Mouse (Mus musculus): ENCODE data around the gene Med26. TPM values are rescaled to one million over a fixed set of nuclear protein-coding genes. Genes with fewer than 3 reads are reported as not detected.

Gene Med26
- total RNA-seq, 2 experiments from 2014 or later, result 11.1 to 11.3 TPM

- H3K27ac ChIP-seq, result peak overlapping the region; percentile 96
- no peak for DNase-seq (ENCODE audit: extremely low spot score in 1 of 2, low spot score in 2 of 2)
- peak overlapping the region; percentile 59 for H3K4me3 ChIP-seq
- TF ChIP-seq CTCF (IDR thresholded peaks at IDR 0.05), result no peak
- intact Hi-C loops (cut with DNase I), result no loop called here
Measured at GRCm38 (mm10) chr8:72572507-72572906, 24.4 kb upstream of the Med26 start.

- peak within 1 kb of the TSS; percentile 96 for H3K27ac ChIP-seq
- peak within 1 kb of the TSS; percentile 59 for H3K4me3 ChIP-seq
- intact Hi-C loops (cut with DNase I), result loop anchor here (1.0 to 2.0 kb wide), 2 partner anchors 24 to 79 kb away; partner anchors contain the start of genes Med26 and Slc35e1
- peak; percentile 81 to 85 for DNase-seq (ENCODE audit: extremely low spot score in 1 of 2, low spot score in 2 of 2)
- no peak for TF ChIP-seq CTCF (IDR thresholded peaks at IDR 0.05)
Measured at GRCm38 (mm10) chr8:72571611-72572473, 23.8 kb upstream of the Med26 start, which contains the start of gene Tmem38a. Tmem38a (plus strand) TSS chr8:72572055.

GRCm38 (mm10) chr8:72570633-72571610 lies 22.9 kb upstream of the Med26 start, which contains the start of gene Smim7:
Smim7 (minus strand) TSS chr8:72571088.
- Histone ChIP-seq H3K27ac (peak within 1 kb of the TSS; percentile 96), H3K4me3 (peak within 1 kb of the TSS; percentile 59)
- intact Hi-C loops (cut with DNase I), result loop anchor here (1.0 to 2.0 kb wide), 2 partner anchors 23 to 78 kb away; partner anchors contain the start of genes Med26 and Slc35e1
- peak; percentile 95 to 96 for DNase-seq (ENCODE audit: extremely low spot score in 1 of 2, low spot score in 2 of 2)
- TF ChIP-seq CTCF (IDR thresholded peaks at IDR 0.05), result no peak; the same call in 1 of the 2 replicates

GRCm38 (mm10) chr8:72565970-72566369 lies 17.9 kb upstream of the Med26 start:
- Histone ChIP-seq H3K4me3 (no peak overlapping the region), H3K27ac (no peak overlapping the region)
- intact Hi-C loops (cut with DNase I), result no loop called here
- TF ChIP-seq CTCF (IDR thresholded peaks at IDR 0.05), result no peak
- DNase-seq (ENCODE audit: extremely low spot score in 1 of 2, low spot score in 2 of 2), result no peak

- H3K27ac ChIP-seq, result no peak overlapping the region
- no peak overlapping the region for H3K4me3 ChIP-seq
- DNase-seq (ENCODE audit: extremely low spot score in 1 of 2, low spot score in 2 of 2), result no peak
- intact Hi-C loops (cut with DNase I), result no loop called here
- TF ChIP-seq CTCF (IDR thresholded peaks at IDR 0.05), result no peak
Measured at GRCm38 (mm10) chr8:72561111-72561689, 13.1 kb upstream of the Med26 start.

- no peak for DNase-seq (ENCODE audit: extremely low spot score in 1 of 2, low spot score in 2 of 2)
- intact Hi-C loops (cut with DNase I), result no loop called here
- H3K27ac ChIP-seq, result no peak overlapping the region
- H3K4me3 ChIP-seq, result no peak overlapping the region
- TF ChIP-seq CTCF (IDR thresholded peaks at IDR 0.05), result no peak
Measured at GRCm38 (mm10) chr8:72555770-72556169, 7.7 kb upstream of the Med26 start.

- no peak overlapping the region for H3K27ac ChIP-seq
- no peak for DNase-seq (ENCODE audit: extremely low spot score in 1 of 2, low spot score in 2 of 2)
- intact Hi-C loops (cut with DNase I), result no loop called here
Measured at GRCm38 (mm10) chr8:72549314-72549892, 1.3 kb upstream of the Med26 start.

GRCm38 (mm10) chr8:72548644-72549313 lies 709 bp upstream of the Med26 start:
- intact Hi-C loops (cut with DNase I), result loop anchor here (1.0 kb wide), 2 partner anchors 23 to 56 kb away; partner anchors contain the start of genes Slc35e1 and Smim7
- TF ChIP-seq CTCF (IDR thresholded peaks at IDR 0.05), result no peak
- H3K4me3 ChIP-seq, result peak overlapping the region; percentile 71
- DNase-seq (ENCODE audit: extremely low spot score in 1 of 2, low spot score in 2 of 2), result no peak
- H3K27ac ChIP-seq, result peak overlapping the region; percentile 85

More at GRCm38 (mm10) chr8:72549314-72549892, 1.3 kb upstream of the Med26 start:
- no peak for TF ChIP-seq CTCF (IDR thresholded peaks at IDR 0.05)
- H3K4me3 ChIP-seq, result peak overlapping the region; percentile 71

- intact Hi-C loops (cut with DNase I), result no loop called here
- no peak for TF ChIP-seq CTCF (IDR thresholded peaks at IDR 0.05)
- H3K27ac ChIP-seq, result peak overlapping the region; percentile 75
- DNase-seq (ENCODE audit: extremely low spot score in 1 of 2, low spot score in 2 of 2), result peak in 1 of 2 experiments; percentile 17
- peak overlapping the region; percentile 71 for H3K4me3 ChIP-seq
Measured at GRCm38 (mm10) chr8:72547122-72547801, 808 bp downstream of the Med26 start.

- Histone ChIP-seq H3K27ac (no peak overlapping the region), H3K4me3 (no peak overlapping the region)
- TF ChIP-seq CTCF (IDR thresholded peaks at IDR 0.05), result peak; percentile 28
- intact Hi-C loops (cut with DNase I), result no loop called here
- DNase-seq (ENCODE audit: extremely low spot score in 1 of 2, low spot score in 2 of 2), result no peak
Measured at GRCm38 (mm10) chr8:72539234-72539633, 8.8 kb downstream of the Med26 start.

Measured in left cerebral cortex, adult 2 months (tissue).